Mouse (Mus musculus): ENCODE data around the gene Patj.

The Patj gene

GRCm38 (mm10) chr4:98449564-98450263 lies 54.1 kb downstream of the Patj start:
- no peak for DNase-seq

GRCm38 (mm10) chr4:98450308-98450707 lies 54.7 kb downstream of the Patj start:
- DNase-seq, result no peak

DNA sequence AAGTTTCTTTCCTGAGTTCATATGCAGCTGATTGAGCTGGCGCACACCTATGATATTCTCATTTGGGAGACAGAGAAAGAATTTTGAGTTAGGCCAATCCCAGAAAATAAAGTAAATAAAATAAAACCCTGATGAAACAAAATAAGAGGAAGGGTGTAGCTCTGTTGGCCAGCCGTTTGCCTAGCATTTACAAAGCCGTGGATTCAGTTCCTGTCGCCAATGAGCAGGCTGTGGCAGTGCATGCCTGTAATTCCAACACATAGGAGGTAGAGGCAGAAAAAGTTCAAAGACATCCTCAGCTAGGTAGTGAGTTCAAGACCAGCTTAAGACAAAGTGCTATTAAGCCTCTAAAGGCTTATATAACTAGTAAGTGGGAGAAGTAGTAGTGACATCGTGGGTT lies 55.2 kb downstream of the Patj start:
- DNase-seq, result no peak

DNA sequence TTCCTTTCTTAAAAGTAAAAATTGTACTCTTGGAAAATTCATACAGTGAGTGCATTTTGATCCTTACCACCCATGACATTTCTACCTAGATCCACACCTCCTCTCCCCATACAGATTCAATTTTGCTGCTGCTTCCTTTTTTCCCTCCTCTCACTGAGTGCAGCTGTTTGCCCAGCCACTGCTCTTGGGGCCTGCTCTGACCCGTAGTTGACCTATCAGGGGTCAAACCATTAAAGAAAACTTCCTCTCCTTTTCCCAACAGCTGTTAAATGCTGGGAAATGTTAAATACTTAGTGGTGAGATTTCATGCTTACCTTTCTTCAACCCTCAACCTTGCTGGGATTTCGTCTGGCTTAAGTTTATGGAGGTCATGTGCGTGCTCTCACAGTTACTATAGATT lies 55.7 kb downstream of the Patj start:
- DNase-seq, result no peak

- DNase-seq, result no peak
Observed at GRCm38 (mm10) chr4:98452725-98453124, 57.1 kb downstream of the Patj start.

DNA sequence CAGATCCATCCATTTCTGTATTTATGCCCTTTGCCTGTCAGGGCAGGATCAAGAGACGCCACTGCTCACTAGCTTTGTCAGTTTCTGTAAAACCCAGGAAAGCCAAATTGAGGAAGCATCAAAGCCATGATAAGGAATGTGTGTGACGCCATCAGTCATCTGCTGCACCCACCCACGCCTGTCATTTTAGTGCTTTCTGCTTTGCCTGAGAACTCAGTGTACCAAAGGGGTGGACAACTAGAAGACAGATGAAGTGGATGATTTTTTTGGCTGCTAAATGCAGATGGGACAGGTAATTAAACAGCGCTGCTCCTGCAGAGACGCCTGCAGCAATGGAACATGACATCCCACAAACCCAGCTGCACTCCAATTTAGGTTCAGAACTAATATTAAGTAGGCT lies 57.6 kb downstream of the Patj start:
- no peak for DNase-seq

- no peak for DNase-seq
Observed at GRCm38 (mm10) chr4:98455352-98455751, 59.8 kb downstream of the Patj start.

- DNase-seq, result no peak
Observed at GRCm38 (mm10) chr4:98455910-98456309, 60.3 kb downstream of the Patj start.

- no peak for DNase-seq
Observed at GRCm38 (mm10) chr4:98461804-98462341, 66.3 kb downstream of the Patj start.

GRCm38 (mm10) chr4:98465476-98465875 lies 69.9 kb downstream of the Patj start:
- no peak for DNase-seq

GRCm38 (mm10) chr4:98465886-98466285 lies 70.3 kb downstream of the Patj start:
- no peak for DNase-seq

DNA sequence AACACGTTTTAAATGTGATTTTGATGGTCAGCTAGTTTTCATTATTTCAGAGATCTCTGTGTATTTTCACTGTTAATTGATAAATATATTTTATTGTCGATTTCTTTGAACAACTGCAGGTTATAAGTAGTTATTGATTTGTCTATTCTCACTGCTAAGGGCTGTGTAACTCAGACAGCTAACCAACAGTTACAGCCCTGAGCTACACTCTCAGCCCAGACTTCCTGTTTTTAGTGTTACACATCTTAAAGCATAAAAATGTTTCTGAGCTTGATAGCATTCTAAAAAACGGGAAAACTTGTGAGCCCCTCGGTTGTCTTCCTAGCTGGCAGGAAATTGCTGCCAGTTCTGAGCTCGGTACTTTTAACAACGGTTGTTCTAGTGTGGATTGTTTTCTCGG lies 75.8 kb downstream of the Patj start:
- DNase-seq, result no peak

DNA sequence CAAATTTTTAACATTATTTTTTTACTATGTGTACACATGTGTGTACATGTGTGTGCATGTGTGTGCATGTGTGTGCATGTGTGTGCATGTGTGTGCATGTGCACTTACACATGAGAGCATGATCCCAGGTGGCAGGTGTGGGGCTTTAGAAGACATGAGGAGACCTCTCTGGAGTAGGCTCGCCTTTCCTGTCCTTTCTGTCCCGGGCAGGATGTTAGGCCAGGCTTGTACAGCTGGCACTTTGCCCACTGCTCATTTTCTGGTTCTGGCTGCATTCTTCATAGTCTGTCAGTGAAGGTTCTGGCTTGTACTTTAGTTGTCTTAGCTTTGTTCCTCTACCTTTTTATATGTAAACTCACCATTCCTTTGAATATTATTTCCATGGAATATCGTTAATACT lies 77.9 kb downstream of the Patj start:
- DNase-seq, result peak; percentile 48

- no peak for DNase-seq
Observed at GRCm38 (mm10) chr4:98478005-98478404, 82.4 kb downstream of the Patj start.

- no peak for DNase-seq
Observed at GRCm38 (mm10) chr4:98486475-98486874, 90.9 kb downstream of the Patj start.

GRCm38 (mm10) chr4:98486901-98487300 lies 91.3 kb downstream of the Patj start:
- no peak for DNase-seq

DNA sequence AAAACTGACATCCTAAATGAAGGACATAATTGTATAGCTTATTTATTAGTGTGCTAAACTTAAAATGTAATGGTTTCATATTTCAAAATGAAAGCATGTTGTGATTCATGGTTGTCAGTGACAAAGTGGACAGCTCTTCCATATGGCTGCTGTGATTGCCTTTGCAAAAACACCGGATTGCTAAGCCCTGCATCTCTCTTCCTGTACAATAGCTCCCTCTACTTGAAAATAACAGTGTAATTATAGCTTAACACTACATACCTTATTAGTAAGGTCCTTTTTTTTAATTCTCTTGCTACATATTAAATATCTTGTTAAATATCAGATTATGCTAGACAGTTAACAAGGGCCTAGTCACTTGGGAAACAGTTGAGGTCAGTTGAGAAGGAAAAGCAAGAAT lies 93.8 kb downstream of the Patj start:
- no peak for DNase-seq

DNA sequence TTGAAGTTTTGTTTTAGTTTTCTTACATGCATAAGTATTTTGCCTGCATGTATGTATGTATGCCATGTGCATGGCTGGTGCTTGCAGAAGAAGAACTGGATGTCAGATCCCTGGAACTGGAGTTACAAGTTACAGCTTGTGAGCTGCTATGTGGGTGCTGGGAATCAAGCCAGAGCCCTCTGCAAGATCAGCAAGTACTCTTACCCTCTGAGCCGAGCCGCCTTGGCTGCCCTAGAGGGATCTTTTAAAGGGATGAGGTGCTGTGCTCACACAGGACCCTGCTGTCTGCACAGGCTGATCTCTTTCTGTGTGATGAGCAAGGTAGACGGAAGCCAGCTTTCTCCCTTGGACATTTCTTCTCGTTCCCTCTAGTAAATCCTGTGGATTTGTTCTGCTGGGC lies 102.8 kb downstream of the Patj start:
- no peak for DNase-seq

DNA sequence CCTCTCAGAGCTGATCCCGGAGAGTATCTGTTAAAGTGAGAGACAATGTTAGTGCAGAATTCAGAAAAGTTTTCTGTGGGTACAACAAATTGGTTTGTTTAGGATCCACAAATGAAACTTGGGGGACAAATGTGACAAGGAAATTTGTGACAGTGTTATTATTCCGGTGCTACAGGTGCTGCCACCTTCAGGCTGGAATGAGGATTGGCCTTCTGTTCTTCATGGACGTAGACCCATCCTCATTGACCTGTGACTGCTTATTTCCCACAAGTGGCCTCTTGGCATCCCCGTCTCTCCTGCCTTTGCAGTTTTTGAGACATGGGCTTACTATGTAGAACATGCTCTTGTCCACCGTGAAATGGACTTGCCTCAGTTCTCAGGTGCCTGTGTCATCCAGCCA lies 104.6 kb downstream of the Patj start:
- peak; percentile 32 for DNase-seq

DNA sequence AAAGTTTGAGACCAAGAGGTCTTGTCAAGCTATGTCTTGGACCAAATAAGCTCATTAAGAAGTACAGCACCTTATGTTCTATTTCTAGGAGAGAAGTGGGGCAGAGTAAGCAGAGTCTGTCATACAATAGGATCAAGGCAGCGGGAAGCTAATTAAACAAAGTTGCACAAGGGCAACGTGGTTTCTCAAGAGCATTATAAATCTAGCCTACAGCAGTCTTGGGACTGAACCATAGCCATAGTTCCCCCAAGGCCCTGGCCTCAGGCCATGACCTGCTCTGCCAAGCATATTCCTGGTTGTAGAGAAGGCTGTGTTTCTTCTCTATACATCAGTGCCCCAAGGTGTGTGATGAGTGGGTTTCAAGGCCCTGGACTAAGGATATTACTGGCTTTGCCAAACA lies 105.3 kb downstream of the Patj start:
- no peak for DNase-seq

- no peak for DNase-seq
Observed at GRCm38 (mm10) chr4:98504743-98505142, 109.2 kb downstream of the Patj start.

DNA sequence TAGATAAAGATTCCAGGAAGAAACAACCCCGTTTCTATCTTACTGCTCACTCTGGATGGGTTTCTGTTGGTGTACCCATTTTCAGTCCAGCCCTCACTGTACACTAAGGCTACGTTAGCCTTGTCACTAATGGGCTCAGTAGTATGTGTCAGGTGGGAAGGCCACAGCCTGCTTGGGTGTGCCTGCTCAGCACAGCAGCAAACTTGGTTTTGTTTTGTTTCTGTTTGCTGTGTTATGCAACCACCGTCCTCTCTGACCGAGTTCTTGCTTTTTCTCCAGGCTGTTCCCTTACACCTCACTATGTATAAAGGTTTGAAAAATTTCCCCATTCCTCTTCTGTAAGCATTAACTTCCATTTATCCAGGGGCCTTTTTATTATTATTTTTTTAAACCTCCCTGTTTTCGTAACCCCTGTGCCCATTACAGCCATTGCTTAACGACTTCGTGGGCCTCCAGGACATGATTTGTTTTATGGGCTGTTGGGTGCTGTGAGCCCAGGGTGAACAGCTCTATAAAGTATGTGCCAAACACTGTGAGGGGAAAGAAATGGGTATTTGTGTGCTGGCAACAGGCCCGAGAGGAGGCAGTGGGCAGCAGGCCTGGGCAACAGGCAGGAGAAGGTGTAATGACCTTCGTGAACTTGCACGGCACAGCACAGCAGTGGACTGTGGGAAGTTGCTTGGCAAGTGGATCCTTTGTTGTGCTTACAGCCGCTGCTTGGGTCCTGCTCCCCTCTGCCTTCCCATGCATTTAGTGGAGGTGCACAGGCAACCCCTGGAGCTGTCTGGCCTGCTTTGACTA lies 113.1 kb downstream of the Patj start:
- DNase-seq, result peak; percentile 86

DNA sequence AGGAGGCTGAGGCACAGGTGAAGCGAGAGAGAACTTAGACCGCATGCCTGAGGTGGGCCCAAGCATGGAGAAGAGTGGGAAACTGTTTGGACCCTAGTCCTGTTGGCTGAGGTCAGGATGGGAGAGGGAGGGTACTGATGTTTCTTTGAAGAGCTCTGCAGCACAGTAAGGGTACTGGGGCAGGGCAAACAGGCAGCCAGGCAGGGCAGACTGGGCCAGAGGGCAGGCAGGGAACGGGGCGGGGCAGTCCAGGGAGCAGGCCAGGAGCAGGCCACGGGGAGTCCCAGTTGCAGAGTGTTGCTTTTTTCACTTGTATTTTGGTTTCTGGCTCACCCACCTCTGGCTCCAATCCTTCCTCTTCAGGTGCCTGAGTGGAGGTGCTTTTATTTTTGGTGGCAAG lies 114.4 kb downstream of the Patj start:
- DNase-seq, result peak; percentile 71

- DNase-seq, result peak; percentile 84
Observed at GRCm38 (mm10) chr4:98511296-98511695, 115.7 kb downstream of the Patj start.
